Mouse (Mus musculus) c-Kit-negative CD71-positive TER-119-positive erythroid progenitor cells, embryonic 14.5 days (primary cell): ENCODE results near the gene Robo1.
"Not testable (repeated sequence)": the region's sequence is repeated elsewhere in the genome, so short reads cannot be mapped to it uniquely, and the experiment has no call there.

Source experiments
- DNase-seq: peaks from one replicate; pipeline ENCODE4 v3.0.0-alpha.2; 2013; ENCODE audit warnings: low read depth, low spot score

The Robo1 gene

DNA sequence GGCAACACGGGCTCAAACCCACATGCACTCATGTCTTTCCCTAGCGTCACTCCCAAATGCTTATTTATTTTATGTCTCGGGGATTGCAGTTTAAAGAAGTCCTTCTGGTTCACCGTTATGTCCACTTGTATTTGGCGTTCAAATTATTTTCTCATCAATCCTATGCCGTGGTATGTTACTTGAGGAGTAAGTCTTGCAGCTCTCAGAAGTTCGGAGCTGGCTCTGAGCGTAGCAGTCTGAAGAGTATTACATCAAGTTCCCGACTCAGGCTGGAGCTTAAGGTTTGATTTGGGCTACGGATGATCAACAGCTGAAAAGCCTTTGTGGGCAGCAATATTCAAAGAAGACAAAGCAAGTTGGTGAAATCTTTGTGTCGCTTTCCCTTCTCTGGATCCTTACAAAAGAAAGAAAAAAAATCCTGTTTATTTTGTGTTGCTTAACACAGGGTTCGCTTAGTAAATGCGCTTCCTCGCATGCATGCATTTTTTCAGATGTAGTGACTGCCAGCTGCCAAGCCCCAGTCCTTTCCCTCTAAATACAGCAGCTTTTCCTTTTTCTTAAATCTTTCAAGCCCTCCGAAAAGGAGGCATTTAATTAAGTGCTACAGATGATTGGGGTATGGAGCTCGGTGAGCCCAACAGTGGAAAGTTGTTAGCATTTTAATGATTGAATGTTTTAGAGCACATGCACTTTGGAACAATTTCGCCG, 136.5 kb downstream of the Robo1 start:
- DNase-seq, result no peak

DNA sequence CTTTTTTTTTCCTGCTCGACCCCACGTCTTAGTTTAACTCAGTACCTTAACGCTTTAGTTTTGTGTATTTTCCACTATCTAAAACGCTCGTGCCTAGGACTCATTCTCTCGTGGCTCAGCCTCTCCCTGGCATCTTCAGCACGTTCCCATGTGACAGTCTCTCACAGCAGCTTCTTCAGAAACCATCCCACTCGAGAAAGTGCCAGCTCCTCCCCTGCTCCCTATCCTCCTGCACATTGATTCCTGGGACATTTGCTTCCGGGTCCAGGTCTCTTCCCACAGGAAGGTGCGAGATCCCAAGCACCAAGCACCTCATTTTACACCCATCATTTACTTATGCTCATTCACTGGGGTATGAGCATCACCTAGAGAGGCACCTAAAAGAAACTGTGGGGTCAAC, 150.0 kb downstream of the Robo1 start:
- DNase-seq, result no peak

DNA sequence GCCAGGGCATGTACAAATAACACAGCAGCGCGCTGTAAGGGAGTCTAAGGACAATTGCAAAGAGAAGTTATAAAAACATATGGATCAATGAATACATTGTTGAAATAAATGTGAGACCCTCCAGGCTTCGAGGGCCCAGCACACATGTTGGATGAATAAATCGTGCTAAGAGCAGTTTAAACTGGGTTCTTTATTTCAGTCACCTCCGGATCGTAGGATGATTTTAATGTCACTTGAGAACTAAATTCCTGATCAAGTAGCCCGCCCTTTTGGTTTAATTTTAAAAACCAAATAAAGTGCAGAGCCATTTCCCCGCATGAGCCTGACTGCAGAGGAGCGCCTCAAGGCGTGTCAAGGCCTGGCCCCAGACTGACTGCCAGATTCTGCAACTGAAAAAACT, 150.5 kb downstream of the Robo1 start:
- no peak for DNase-seq

DNA sequence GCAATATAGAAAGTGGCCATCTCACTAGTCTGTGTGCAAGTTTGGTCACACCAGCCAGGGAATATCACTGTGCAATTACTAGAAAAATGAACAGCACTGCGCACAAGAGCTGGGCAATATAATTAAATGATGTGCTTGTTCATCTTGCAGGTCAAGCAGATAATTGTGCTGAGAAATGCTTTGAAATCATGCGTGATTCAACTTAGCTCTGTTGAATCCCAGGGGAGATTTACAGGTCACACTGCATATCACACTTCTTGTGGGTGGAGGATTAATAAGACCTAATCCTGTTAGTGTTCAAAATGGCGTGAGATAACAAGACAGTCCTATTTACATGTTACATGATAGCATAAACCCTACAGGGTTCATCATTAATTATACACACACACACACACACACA, 157.6 kb downstream of the Robo1 start:
- DNase-seq, result no peak

DNA sequence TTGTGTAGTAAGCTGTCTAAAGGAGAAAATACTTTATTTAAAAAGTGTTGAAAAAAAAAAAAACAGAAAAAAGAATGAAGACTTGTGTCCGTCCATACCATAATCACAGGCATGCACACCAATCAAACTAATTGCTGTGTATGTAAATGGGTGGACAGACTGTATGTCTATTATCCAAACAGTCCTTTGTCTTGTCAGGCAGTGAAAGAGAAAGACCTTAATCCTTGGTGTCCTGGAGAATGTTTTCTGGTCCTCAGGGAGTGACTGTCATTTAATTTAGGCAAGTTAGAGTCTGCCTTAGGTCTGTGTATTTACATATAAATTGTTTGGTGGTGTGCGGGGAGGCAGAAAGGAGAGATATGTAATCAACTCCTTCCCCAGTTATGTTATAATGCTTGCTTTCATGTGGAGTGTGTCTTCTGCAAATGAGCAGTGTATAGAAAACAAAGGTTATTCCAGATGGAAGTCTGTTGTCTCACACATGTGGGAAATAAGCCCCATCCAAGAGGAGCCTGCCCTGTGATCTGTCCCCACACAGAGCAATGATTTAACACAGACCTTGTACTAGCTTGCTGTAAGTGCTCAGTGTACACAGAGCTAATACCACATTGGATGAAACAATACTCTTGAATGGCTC, 162.0 kb downstream of the Robo1 start:
- no peak for DNase-seq

DNA sequence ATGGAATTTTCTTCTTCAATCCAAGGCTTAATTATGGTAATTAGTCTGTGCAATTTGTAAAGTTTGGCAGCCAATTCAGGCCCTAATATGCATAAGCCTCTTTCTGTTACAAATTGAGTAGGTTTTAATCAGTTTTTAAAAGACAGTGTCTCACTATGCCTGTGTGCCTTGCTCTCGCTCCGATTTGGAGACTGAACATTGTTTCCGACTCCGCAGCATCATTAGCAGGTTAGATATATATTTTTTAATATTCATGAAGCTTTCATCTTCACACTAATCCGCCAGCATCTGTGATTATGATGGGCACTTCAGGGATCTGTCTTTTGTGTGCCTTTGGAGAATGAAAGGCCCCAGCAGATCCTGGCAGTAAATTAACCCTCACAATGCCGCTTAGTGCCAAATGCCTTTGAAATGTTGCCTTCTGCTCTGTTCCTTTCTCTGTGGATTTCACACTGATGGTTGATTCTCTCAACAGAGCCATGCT, 202.7 kb downstream of the Robo1 start:
- DNase-seq, result no peak

DNA sequence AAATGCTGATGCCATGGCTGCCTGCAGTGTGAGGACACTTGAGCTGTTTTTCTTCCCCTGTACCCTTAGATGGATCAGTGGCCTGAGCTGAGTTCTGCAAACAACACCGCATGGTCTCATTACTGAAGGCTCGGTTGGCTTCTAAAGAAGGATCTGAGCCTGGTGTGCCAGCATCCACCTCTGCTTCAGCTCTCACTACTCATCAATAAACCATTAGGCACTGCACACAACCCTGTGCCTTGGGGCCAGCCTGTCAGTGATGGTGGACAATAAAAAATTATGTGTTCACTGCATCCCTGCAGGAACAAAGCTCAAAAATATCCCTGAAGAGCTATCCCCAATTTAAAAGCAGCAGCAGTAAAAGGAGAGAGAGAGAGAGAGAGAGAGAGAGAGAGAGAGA, 223.2 kb downstream of the Robo1 start:
- DNase-seq, result no peak

DNA sequence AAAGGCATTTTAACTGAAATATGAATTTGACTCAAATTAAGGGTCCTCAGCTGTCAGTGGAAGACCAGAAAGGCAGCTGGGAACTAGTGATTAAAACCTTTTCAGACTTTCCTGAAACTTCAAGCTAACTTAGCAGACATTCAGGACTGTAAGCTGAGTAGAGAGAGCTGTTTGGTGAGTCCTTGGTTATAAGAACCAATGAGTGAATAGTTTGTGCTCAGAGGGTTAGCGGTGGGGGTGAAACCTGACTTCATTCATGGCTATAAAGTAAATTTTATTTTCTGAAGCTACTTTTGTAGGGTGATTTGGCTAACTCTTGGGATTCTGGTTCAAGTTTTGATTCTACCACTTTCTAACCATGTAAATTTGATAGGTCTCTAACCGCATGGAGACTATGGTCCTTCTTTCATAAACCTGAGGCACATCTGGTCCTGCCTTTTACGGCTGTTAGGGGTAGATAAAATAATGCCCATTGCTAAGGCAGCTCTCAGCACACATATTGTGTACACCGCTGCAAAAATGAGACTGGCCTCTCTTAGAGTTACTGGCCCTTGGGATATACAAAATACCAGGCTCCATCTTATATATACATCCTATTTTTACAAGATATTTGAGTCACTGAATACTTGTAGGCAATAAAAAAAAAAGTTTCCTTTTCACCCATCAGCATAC, 225.9 kb downstream of the Robo1 start:
- DNase-seq, result no peak

DNA sequence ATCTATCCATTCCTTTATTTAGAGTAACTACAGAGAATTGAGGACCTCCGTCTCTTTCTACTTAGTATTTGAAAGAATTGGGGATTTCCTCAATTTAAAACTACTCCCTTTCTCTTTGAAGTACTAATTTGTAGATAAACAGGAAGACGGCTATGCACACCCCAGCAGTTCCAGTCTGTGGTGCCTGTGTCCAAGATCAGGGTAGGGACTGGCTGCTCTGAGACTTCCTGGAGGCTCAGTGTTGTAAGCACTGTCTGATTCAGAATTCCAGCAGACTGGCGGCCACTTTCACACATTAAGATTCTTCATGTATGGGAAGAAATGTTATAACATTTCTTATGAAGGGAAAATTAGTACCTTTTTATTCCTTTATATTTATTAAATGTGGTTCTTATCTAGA, 230.1 kb downstream of the Robo1 start:
- DNase-seq, result no peak

DNA sequence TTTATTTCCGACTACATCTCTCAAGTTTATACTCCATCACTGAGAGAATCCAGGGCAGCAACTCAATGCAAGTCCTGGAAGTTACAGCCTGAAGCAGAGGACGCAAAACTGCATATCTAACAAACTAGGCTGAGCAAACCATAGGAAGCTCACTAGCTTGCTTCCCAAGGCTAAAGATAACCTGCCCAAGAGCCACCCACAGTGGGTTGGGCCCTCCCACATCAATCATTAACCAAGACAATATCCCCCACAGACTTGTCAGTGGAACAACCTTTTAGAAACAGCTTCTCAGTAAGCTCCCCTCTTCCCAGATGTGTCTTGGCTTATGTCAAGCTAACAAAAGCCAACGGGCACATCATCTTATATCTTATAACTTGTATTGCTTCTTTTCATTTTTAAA, 235.8 kb downstream of the Robo1 start:
- DNase-seq, result no peak

DNA sequence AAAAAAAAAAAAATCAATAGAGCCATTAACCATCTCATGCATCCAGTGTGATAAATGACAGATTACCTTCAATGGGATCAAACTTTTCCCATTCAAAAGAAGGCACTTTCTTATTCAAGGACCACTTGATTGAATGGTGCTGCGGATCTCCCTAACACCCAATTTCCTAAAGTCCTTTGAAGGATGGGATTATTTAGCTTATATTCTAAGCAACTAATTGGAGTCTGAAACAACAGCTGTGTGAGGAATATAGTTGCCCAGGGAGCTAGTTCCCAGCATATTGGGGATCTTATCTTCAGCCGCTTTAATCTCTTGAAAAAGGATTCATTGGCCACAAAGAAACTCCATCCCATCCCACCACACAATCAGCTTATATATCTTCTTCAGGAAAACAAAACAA, 236.8 kb downstream of the Robo1 start:
- no peak for DNase-seq

DNA sequence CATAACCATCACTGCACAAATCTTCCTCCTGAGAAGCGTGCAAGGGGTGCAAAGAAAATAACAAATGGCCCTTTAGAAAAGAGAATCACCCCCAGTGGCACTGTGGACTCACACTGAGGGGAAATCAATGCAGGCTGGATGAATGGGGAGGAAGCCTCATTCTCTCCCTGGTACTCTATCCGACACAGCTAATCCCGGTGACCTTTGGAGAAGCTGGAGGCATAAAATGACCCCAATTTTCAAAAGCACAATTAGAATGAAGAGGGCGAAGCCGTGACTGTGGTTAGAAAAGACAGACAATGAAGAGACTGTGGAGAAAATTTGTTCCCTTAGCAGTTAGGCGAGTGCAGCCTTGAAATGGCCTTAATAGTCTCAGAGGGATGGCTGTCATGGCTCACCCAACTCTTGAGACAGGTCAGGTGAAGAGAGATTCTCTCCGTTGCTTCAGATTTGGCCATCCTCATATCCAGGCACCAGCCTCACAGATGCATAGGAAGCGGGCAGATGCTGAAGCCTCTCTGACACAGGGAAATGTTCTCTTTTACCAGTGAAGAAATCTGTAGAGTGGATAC, 243.7 kb downstream of the Robo1 start:
- DNase-seq, result no peak

DNA sequence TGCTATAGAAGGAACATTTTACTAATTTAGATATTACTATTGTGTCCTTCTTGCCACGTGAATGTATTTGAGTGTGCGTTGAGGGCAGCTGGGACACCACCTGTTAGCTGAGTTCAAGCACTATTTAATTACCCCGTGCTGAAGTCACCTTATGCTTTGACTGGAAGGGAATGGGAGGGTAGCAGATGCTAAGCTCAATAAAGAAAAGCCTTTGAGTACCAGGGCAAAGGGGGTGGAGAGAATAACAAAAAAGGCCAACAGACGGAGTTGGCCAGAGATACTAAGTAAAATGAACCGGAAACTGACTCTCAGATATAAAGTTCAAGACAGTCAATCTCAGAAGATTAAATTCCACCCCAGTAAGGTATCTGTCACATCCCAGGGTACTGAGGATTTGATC, 245.6 kb downstream of the Robo1 start:
- no peak for DNase-seq

DNA sequence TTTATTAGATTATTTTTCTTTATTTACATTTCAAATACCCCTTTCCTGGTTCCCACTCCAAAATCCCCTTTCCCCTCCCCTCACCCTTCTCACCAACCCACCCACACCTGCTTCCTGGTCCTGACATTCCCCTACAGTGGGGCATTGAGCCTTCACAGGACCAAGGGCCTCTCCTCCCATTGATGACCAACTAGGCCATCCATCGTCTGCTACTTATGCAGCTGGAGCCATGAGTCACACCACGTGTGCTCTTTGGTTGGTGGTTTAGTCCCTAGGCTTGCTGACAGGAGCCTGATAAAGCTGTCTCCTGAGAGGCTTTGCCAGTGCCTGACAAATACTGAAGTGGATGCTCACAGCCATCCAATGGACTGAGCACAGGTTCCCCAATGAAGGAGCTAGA, 254.0 kb downstream of the Robo1 start:
- DNase-seq, result not testable (repeated sequence)

DNA sequence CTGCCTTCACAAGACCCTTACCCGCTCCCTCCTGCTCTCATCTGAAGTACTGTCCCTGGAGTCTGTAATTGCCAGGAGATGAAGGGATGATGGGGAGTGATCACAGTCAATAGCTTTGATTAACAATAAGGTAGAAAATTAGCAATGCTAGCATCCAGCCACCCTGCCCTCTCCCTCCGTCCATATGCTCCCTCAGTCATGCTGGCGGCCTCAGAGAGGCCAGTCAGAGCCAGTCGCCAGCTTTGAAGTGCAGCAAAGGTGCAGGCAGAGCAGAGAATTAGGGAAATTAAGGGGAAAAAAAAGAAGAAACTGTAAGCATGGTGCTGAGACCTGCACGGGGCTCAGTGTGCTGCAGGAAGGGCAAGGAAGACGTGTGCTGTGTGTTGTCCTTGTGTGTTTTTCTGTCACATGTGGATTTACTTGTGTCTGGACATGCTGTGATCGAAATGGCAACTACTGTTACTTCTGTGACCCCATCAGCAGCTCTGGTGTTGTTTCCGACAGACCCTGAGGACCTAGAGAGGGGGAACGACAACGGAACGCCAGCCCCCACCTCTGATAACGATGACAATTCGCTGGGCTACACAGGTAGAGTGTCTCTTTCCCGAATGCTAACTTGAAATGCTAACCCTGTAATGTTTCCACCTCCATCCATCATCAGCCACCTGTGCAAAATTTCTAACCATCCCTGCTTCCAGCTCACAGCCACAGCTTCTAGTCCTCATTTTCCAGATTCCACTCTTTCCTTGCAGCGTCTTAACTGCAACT, 255.3 kb downstream of the Robo1 start:
- DNase-seq, result no peak

DNA sequence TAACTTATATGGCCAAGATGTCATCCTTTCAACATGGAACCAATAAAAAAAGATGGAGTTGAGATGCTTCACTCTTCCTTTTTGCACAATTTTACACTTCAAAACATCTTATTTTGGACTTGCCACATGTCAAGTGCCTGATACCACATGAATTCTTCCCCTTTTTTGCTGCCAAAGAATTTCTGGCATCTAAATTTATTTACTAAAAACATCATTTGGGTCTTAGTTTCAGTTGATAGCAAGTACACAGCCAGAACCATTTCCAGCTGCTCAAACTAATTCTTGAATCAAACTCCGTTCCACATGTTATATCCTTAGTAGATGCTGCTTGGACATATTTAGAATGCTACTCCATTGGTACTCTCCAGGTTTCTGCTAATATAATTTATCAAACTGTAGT, 267.1 kb downstream of the Robo1 start:
- no peak for DNase-seq

DNA sequence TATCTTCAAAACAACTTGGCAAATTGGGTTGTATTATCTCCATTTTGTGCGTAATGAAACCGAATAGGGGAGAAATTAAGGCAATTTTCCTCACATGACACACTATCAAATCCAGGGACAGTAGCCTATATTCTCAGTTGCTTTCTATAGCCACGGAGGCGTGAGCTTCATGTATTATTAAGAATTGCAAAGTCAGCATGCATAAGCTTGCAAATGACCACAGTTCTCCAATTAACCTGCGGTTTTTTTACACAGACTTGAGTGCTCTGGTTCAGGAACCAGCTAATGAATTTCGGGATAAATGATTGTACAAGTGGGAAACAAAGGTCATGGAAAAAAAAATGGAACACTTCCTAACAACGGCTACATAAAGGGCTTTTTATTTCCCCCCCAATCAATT, 268.9 kb downstream of the Robo1 start:
- no peak for DNase-seq

DNA sequence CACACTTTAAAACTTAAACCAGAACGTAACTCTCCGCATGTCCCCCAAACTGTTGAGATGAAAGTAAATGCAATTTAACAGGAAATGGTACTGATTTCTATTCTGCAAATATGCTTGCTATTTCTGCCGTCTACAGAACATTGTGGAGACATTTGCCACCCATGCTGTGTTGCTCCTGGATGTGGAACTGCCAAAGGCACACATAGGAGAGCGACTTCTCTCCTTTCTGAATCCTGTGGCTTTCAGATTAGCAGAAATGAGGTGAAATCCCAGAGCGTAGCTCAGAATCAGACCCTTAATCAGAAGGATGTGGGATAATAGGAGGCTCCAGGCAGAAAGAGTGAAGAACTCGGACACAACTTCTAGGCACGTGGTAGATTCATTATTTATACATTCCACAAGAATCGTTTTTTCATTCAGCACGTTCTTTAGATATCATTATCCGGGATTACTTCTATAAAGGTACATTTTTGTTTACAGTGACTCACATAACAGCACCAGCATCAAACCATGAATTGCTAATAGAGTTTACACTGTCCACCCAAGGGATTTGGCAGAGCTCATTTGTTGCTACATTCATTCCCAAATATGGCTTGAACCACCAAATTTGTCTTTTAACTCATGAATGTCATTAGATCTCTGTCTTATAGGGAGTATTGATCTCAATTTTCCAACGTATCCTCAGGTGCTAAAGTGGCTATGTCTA, 276.5 kb downstream of the Robo1 start:
- no peak for DNase-seq

DNA sequence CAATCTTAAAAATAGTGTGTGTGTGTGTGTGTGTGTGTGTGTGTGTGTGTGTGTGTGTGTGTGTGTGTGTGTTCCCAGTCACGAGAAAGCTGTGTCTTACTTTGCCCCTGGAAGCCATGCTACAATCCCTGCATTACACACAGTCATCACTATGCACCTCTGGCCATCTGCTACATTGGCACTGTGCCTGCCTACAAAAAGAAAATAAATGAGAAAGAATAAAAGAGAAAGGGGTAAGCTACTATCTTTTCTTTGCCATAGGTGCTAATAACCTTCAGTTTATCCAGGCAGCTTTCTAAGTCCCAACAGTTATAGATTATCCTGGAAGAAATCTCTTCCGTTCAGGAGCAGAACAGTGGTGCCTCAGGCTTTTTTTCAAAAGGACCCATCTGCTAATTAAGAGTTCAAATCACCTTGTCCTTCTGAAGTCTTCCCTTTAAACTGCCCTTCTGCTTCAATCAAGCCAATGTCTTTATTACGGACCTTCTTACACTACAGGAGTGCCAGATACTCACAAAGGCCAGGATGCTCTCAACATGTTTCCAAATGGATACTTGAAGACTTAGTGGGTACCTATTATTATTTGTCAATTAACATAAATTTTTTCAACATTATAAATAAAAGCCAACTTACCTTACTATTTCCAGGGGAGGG, 277.2 kb downstream of the Robo1 start:
- no peak for DNase-seq

DNA sequence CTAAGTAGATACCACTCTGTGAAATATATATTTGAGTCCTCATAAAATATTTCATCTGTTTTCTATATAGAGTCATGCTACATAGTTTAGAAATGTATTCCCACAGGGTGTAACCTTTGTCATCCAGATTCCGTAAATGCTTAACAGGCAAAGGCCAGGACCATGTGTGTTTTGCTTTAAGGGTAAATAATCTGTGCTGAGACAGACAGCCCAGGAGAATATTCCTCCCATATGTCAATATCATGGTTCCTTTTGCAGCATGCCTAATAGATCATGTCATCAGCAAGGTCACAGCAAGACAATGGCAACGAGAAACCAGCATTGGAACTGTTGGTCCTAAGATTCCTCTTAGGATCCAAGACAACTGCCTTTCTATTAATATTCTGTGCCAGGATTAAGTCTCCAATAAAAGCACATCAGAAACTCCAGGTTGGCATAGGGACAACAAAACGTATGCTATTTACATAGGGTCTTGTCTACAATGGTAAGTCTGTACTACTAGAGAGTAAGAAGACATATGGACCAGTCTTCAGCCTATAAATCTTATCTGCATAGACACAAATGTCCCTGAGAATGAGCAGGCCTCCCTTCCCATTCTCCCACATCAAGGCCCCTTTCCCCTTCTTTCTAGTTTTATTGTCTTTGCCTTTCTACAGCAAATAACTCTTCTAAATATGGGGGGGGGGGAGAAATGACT, 279.4 kb downstream of the Robo1 start:
- no peak for DNase-seq
